Mouse (Mus musculus) brown adipose tissue, adult 24 weeks (tissue): ENCODE data around the gene Chst1. TPM values are rescaled to one million over a fixed set of nuclear protein-coding genes. Genes with fewer than 3 reads are reported as not detected.

Experiments
- H3K27ac ChIP-seq: fragments of 200-500 bp; replicated peaks from 2 replicates; pipeline ENCODE4 v1.5.1; 2012; ENCODE audit warnings: low read depth, mild to moderate bottlenecking, low read length
- H3K4me1 ChIP-seq: fragments of 200-500 bp; 2 replicates; pipeline ENCODE4 v1.6.1; 2012; ENCODE audit warnings: low read length, mixed read lengths; ENCODE audit not compliant: control insufficient read depth, insufficient read depth, insufficient read length
- H3K4me3 ChIP-seq: fragments of 200-500 bp; 2 replicates; pipeline ENCODE4 v1.5.1; 2012; ENCODE audit warnings: low read depth, mild to moderate bottlenecking, low read length, moderate library complexity; ENCODE audit not compliant: insufficient read depth
- polyA plus RNA-seq: library from polyadenylated mRNA; stranded (reverse); fragments of >200 nt; gene quantifications from 2 replicates; pipeline ENCODE4 v1.2.4, GENCODE M21; 2012; ENCODE audit not compliant: missing spikeins, insufficient read depth, insufficient read length

Gene Chst1
- polyA plus RNA-seq, 1 experiment, result 7.8 TPM

- H3K4me1 ChIP-seq, result peaks cover 8% of the 10 kb centered on the region
- no peak overlapping the region for H3K4me3 ChIP-seq
- no peak overlapping the region for H3K27ac ChIP-seq
These were observed 4.1 kb downstream of the Chst1 start for GRCm38 (mm10) chr2:92603591-92603990.

- Histone ChIP-seq H3K4me3 (no peak overlapping the region), H3K27ac (no peak overlapping the region), H3K4me1 (peaks cover 10% of the 10 kb centered on the region)
These were observed 5.1 kb downstream of the Chst1 start for GRCm38 (mm10) chr2:92604565-92604964.

GRCm38 (mm10) chr2:92605995-92606394, 6.5 kb downstream of the Chst1 start:
- Histone ChIP-seq H3K4me3 (no peak overlapping the region), H3K27ac (no peak overlapping the region), H3K4me1 (peaks cover 14% of the 10 kb centered on the region)

GRCm38 (mm10) chr2:92607153-92607552, 7.6 kb downstream of the Chst1 start:
- Histone ChIP-seq H3K4me1 (peaks cover 13% of the 10 kb centered on the region), H3K27ac (no peak overlapping the region), H3K4me3 (no peak overlapping the region)

GRCm38 (mm10) chr2:92607592-92607991, 8.1 kb downstream of the Chst1 start:
- Histone ChIP-seq H3K4me1 (peaks cover 13% of the 10 kb centered on the region), H3K27ac (no peak overlapping the region), H3K4me3 (no peak overlapping the region)

- no peak overlapping the region for H3K4me3 ChIP-seq
- peaks cover 13% of the 10 kb centered on the region for H3K4me1 ChIP-seq
- no peak overlapping the region for H3K27ac ChIP-seq
These were observed 8.6 kb downstream of the Chst1 start for GRCm38 (mm10) chr2:92608013-92608619.

- Histone ChIP-seq H3K4me1 (peaks cover 13% of the 10 kb centered on the region), H3K4me3 (no peak overlapping the region), H3K27ac (no peak overlapping the region)
These were observed 9.5 kb downstream of the Chst1 start for GRCm38 (mm10) chr2:92608810-92609581.

- Histone ChIP-seq H3K4me3 (no peak overlapping the region), H3K4me1 (peaks cover 13% of the 10 kb centered on the region), H3K27ac (peak overlapping the region; percentile 67)
These were observed 10.3 kb downstream of the Chst1 start for GRCm38 (mm10) chr2:92609704-92610379.

- Histone ChIP-seq H3K4me1 (peaks cover 17% of the 10 kb centered on the region), H3K27ac (no peak overlapping the region), H3K4me3 (no peak overlapping the region)
These were observed 14.1 kb downstream of the Chst1 start for GRCm38 (mm10) chr2:92613645-92614044.

GRCm38 (mm10) chr2:92614106-92614505, 14.6 kb downstream of the Chst1 start:
- Histone ChIP-seq H3K4me1 (peaks cover 17% of the 10 kb centered on the region), H3K4me3 (no peak overlapping the region), H3K27ac (no peak overlapping the region)

GRCm38 (mm10) chr2:92617077-92617756, 17.7 kb downstream of the Chst1 start:
- no peak overlapping the region for H3K4me3 ChIP-seq
- H3K27ac ChIP-seq, result peak overlapping the region; percentile 75
- peaks cover 11% of the 10 kb centered on the region for H3K4me1 ChIP-seq

- Histone ChIP-seq H3K4me1 (peaks cover 11% of the 10 kb centered on the region), H3K4me3 (no peak overlapping the region), H3K27ac (peak overlapping the region; percentile 75)
These were observed 18.5 kb downstream of the Chst1 start for GRCm38 (mm10) chr2:92618016-92618415.

GRCm38 (mm10) chr2:92627633-92628032, 28.1 kb downstream of the Chst1 start:
- Histone ChIP-seq H3K4me3 (no peak overlapping the region), H3K4me1 (no peaks in the 10 kb centered on the region), H3K27ac (no peak overlapping the region)

GRCm38 (mm10) chr2:92630799-92631198, 31.3 kb downstream of the Chst1 start:
- no peaks in the 10 kb centered on the region for H3K4me1 ChIP-seq
- H3K27ac ChIP-seq, result no peak overlapping the region
- no peak overlapping the region for H3K4me3 ChIP-seq

GRCm38 (mm10) chr2:92632027-92632426, 32.5 kb downstream of the Chst1 start:
- H3K4me3 ChIP-seq, result no peak overlapping the region
- H3K27ac ChIP-seq, result no peak overlapping the region
- no peaks in the 10 kb centered on the region for H3K4me1 ChIP-seq
